22 mouse cellular contexts compared by ENCODE assay signal in the genomic region with DNA sequence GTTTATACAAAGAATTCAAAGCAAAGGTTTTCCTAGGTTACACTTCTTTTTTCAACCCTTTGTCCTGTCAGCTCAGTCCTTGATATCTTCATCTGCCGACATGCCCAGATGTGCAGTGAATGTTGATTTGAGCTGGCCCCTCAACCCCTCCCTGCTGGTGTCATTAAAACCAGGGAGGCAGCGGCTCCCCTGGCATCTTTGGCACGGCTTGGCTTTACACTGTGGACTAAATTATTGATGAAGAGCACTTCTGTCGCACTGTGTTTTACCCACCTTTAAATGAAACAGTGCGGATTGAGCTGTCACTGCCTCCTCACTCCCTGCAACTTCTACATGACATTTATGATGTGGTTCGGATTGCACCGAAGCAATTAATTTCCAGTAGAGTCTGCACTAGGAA.
DNase-seq lines count a peak whose midpoint lies in the region; ATAC-seq and TF ChIP-seq lines count a peak whose summit lies in the region.
"Had no signal": no experiment of that assay in that cellular context is flagged by ENCODE, and none has a peak within 500 bp of the region (broad histone marks: within the 10 kb centered on the region; RNA-seq: fewer than 3 reads in every experiment).

No protein-coding gene starts in this region.

- H3K4me2 ChIP-seq in neural tube, embryonic 12.5 days (replicated peaks) = 0 out of 2 replicates have a peak overlapping the region, but pooled peaks have one; percentile 3
- H3K4me2 ChIP-seq in hindbrain, embryonic 15.5 days = peak overlapping the region; percentile 32; the same call in 1 of the 2 replicates
- peak overlapping the region; percentile 9; the same call in 1 of the 2 replicates for H3K4me2 ChIP-seq in midbrain, postnatal 0 days (ENCODE audit: low read depth, low read length, poor library complexity, severe bottlenecking)
- H3K4me2 ChIP-seq: embryonic facial prominence, embryonic 15.5 days; heart, embryonic 13.5 days; limb, embryonic 12.5 days; liver, embryonic 13.5 days; lung, embryonic 15.5 days had no signal

- H3K27ac ChIP-seq in neural tube, embryonic 12.5 days = no peak overlapping the region
- H3K27ac ChIP-seq in hindbrain, embryonic 15.5 days (replicated peaks) = no peak overlapping the region
- H3K27ac ChIP-seq in midbrain, postnatal 0 days (ENCODE audit: low read depth, low read length) = no peak overlapping the region
- H3K27ac ChIP-seq: embryonic facial prominence, embryonic 15.5 days; gastrocnemius, adult 2 months; heart, embryonic 13.5 days; kidney, postnatal 0 days; limb, embryonic 12.5 days; liver, embryonic 13.5 days; lung, embryonic 15.5 days; macrophage had no signal

- H3K36me3 ChIP-seq in neural tube, embryonic 12.5 days = no peaks in the 10 kb centered on the region
- no peaks in the 10 kb centered on the region for H3K36me3 ChIP-seq in hindbrain, embryonic 15.5 days
- no peaks in the 10 kb centered on the region for H3K36me3 ChIP-seq in midbrain, postnatal 0 days (ENCODE audit: insufficient read depth, low read length)
- H3K36me3 ChIP-seq: embryonic facial prominence, embryonic 15.5 days; G1E; heart, embryonic 13.5 days; limb, embryonic 12.5 days; liver, embryonic 13.5 days; lung, embryonic 15.5 days had no signal

- no peaks in the 10 kb centered on the region for H3K27me3 ChIP-seq in neural tube, embryonic 12.5 days (replicated peaks)
- H3K27me3 ChIP-seq in hindbrain, embryonic 15.5 days = no peaks in the 10 kb centered on the region
- no peaks in the 10 kb centered on the region for H3K27me3 ChIP-seq in midbrain, postnatal 0 days (ENCODE audit: insufficient read depth, low read length)
- H3K27me3 ChIP-seq: embryonic facial prominence, embryonic 15.5 days; heart, embryonic 13.5 days; limb, embryonic 12.5 days; liver, embryonic 13.5 days; lung, embryonic 15.5 days had no signal

- 56% methylated on average over 7 of the region's 7 CpGs for WGBS in neural tube, embryonic 12.5 days
- WGBS in hindbrain, embryonic 15.5 days = 30% methylated on average over 7 of the region's 7 CpGs
- WGBS in midbrain, postnatal 0 days = 21% methylated on average over 7 of the region's 7 CpGs

- DNase-seq in neural tube, embryonic 10.5 days (ENCODE audit: extremely low spot score, low spot score) = no peak
- peak; percentile 18 for DNase-seq in midbrain, postnatal 0 days (ENCODE audit: low spot score)
- DNase-seq in left cerebral cortex, postnatal 10 days (ENCODE audit: extremely low spot score in 1 of 2, low spot score in 2 of 2) = no peak
- DNase-seq in kidney, adult 9 months = no peak
- no peak for DNase-seq in adrenal gland, postnatal 4 days (ENCODE audit: low spot score in 2 of 2)
- DNase-seq: cerebellum, adult 11 months; forebrain, postnatal 0 days; gastrocnemius, adult 2 months; heart, postnatal 36 days; liver, embryonic 13.5 days; right cerebral cortex, adult 18-20 months; thymus, adult 18-20 months had no signal

- no peaks in the 10 kb centered on the region for H3K4me1 ChIP-seq in neural tube, embryonic 12.5 days
- 0 out of 2 replicates have a peak, but pooled peaks cover 3% of the 10 kb centered on the region for H3K4me1 ChIP-seq in hindbrain, embryonic 15.5 days (replicated peaks)
- H3K4me1 ChIP-seq in midbrain, postnatal 0 days (ENCODE audit: insufficient read depth, low read length) = 0 out of 2 replicates have a peak, but pooled peaks cover 2% of the 10 kb centered on the region
- H3K4me1 ChIP-seq: embryonic facial prominence, embryonic 15.5 days; heart, embryonic 13.5 days; limb, embryonic 12.5 days; liver, embryonic 13.5 days; lung, embryonic 15.5 days had no signal

- ATAC-seq in neural tube, embryonic 12.5 days (ENCODE audit: low FRiP score, low read depth) = peak; percentile 48; the same call in 1 of the 2 replicates
- peak; percentile 79 for ATAC-seq in hindbrain, embryonic 15.5 days (ENCODE audit: low FRiP score, low read depth)
- ATAC-seq in midbrain, postnatal 0 days (ENCODE audit: low FRiP score) = peak; percentile 85
- ATAC-seq: forebrain, postnatal 0 days; intestine, embryonic 16.5 days had no signal

- intact Hi-C loops in left cerebral cortex, postnatal 10 days (cut with DNase I) = no loop called here

- H3K4me3 ChIP-seq in neural tube, embryonic 12.5 days = no peak overlapping the region
- H3K4me3 ChIP-seq in hindbrain, embryonic 15.5 days = no peak overlapping the region
- 0 out of 2 replicates have a peak overlapping the region, but pooled peaks have one; percentile 2 for H3K4me3 ChIP-seq in midbrain, postnatal 0 days (ENCODE audit: low read depth, low read length)
- H3K4me3 ChIP-seq: embryonic facial prominence, embryonic 15.5 days; gastrocnemius, adult 2 months; heart, embryonic 13.5 days; limb, embryonic 12.5 days; liver, embryonic 13.5 days; lung, embryonic 15.5 days had no signal

- H3K9ac ChIP-seq in neural tube, embryonic 12.5 days = no peak overlapping the region
- H3K9ac ChIP-seq in hindbrain, embryonic 15.5 days = no peak overlapping the region
- H3K9ac ChIP-seq in midbrain, postnatal 0 days (replicated peaks; ENCODE audit: low read length, poor library complexity, severe bottlenecking) = no peak overlapping the region
- H3K9ac ChIP-seq: embryonic facial prominence, embryonic 15.5 days; forebrain, postnatal 0 days; heart, embryonic 13.5 days; limb, embryonic 12.5 days; liver, embryonic 13.5 days; lung, embryonic 15.5 days had no signal

- TF ChIP-seq CTCF in midbrain, postnatal 0 days (IDR thresholded peaks at IDR 0.05) = no peak

- H3K9me3 ChIP-seq in neural tube, embryonic 12.5 days = no peaks in the 10 kb centered on the region
- no peaks in the 10 kb centered on the region for H3K9me3 ChIP-seq in hindbrain, embryonic 15.5 days
- no peaks in the 10 kb centered on the region for H3K9me3 ChIP-seq in midbrain, postnatal 0 days (ENCODE audit: low read length)
- H3K9me3 ChIP-seq: embryonic facial prominence, embryonic 15.5 days; G1E; heart, embryonic 13.5 days; limb, embryonic 12.5 days; liver, embryonic 13.5 days; lung, embryonic 15.5 days had no signal
